Mouse (Mus musculus): ENCODE results near the gene B230104I21Rik. TPM values are rescaled to one million over a fixed set of nuclear protein-coding genes. Genes with fewer than 3 reads are reported as not detected.

The B230104I21Rik gene
- polyA plus RNA-seq, 1 experiment, result not detected

DNA sequence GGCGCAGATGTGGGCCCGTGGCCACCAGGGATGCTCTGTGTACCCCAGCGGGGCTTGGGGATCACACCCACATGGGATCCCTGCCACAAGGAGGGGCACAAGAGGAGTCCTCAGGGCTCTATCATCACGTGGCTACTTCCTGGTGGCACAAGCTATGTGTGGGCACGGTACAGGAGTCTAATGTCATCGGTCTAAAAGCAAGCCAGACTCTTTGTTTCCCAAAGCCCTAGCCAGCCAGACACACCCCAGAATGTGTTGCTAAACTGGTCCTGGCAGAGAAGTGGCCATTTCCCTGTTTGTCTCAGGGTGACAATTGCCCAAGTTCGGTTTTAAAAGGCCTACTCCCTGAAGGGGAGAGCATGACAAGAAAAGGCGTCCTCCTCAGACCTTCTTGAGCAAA is 2.6 kb upstream of the B230104I21Rik start:
- Histone ChIP-seq H3ac (ENCODE audit: control insufficient read depth, insufficient read length) (no peak overlapping the region), H3K4me3 (no peak overlapping the region), H3K27me3 (ENCODE audit: control insufficient read depth, insufficient read depth, insufficient read length) (no peaks in the 10 kb centered on the region), H3K4me2 (ENCODE audit: low read depth) (no peak overlapping the region), H3K36me3 (ENCODE audit: control insufficient read depth, insufficient read depth) (no peaks in the 10 kb centered on the region), H3K79me2 (ENCODE audit: control insufficient read depth, insufficient read depth) (no peaks in the 10 kb centered on the region)
- no peak for TF ChIP-seq CEBPB (IDR thresholded peaks at IDR 0.05; ENCODE audit: insufficient read depth, poor library complexity, severe bottlenecking)
- no peak for TF ChIP-seq USF1 (IDR thresholded peaks at IDR 0.05; ENCODE audit: low read depth)
- TF ChIP-seq MYOG (IDR thresholded peaks at IDR 0.05; ENCODE audit: control insufficient read depth in 1 of 3, insufficient read depth in 1 of 3, insufficient read length in 2 of 3, low read depth in 2 of 3), result no peak
- no peak for TF ChIP-seq TCF12 (IDR thresholded peaks at IDR 0.05; ENCODE audit: insufficient read depth, poor library complexity, severe bottlenecking)

DNA sequence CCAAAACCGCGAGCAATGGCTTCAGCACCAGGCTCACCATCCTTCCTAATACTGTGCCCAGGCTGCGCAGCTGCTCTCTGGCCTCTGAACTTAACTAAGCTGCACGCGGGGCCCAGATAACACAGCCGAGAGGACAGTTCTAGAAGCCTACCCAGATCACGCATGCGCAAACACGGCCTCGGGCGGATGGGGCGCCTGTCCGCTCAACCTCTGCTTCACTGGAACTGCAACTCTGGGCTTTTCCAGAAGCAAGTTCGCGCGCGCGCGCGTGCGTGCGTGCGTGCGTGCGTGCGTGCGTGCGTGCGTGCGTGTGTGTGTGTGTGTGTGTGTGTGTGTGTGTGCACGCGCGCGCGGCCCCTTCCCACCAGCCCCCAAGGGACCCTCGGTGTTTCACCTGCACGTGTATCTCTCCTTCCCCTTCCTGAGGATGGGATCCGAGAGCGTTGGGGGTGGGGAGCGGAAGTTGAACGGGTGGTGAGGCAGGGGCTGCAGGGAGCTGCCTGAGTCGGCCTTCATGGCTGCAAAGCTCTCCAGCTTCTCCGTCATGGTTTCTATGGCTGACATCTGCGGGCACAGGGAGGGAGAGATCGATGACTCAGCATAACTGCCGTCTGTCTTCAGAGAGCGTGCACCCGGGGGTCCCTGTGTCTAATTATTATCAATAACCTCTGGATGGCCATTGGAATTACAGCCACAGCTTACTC is 1.1 kb upstream of the B230104I21Rik start:
- no peaks in the 10 kb centered on the region for H3K27me3 ChIP-seq (ENCODE audit: control insufficient read depth, insufficient read depth, insufficient read length)
- H3K36me3 ChIP-seq (ENCODE audit: control insufficient read depth, insufficient read depth), result no peaks in the 10 kb centered on the region
- H3K4me2 ChIP-seq (ENCODE audit: low read depth), result no peak overlapping the region
- H3K4me3 ChIP-seq, result no peak overlapping the region
- H3K79me2 ChIP-seq (ENCODE audit: control insufficient read depth, insufficient read depth), result no peaks in the 10 kb centered on the region
- H3ac ChIP-seq (ENCODE audit: control insufficient read depth, insufficient read length), result no peak overlapping the region
- TF ChIP-seq TCF12 (IDR thresholded peaks at IDR 0.05; ENCODE audit: insufficient read depth, poor library complexity, severe bottlenecking), result no peak
- no peak for TF ChIP-seq REST (IDR thresholded peaks at IDR 0.05; ENCODE audit: insufficient read depth, insufficient read length)
- no peak for TF ChIP-seq CEBPB (IDR thresholded peaks at IDR 0.05; ENCODE audit: insufficient read depth, poor library complexity, severe bottlenecking)
- no peak for TF ChIP-seq TCF3 (IDR thresholded peaks at IDR 0.05; ENCODE audit: insufficient read length, low read depth)
- TF ChIP-seq POLR2A (IDR thresholded peaks at IDR 0.05; ENCODE audit: insufficient read length, low read depth), result no peak
- TF ChIP-seq SRF (IDR thresholded peaks at IDR 0.05; ENCODE audit: control insufficient read depth, insufficient read length, low read depth), result no peak
- no peak for TF ChIP-seq USF1 (IDR thresholded peaks at IDR 0.05; ENCODE audit: low read depth)
- no peak for TF ChIP-seq MYOD1 (IDR thresholded peaks at IDR 0.05; ENCODE audit: control insufficient read depth in 1 of 3, insufficient read length in 2 of 3, low read depth in 2 of 3)
- no peak for TF ChIP-seq MAX (IDR thresholded peaks at IDR 0.05; ENCODE audit: low read depth)

DNA sequence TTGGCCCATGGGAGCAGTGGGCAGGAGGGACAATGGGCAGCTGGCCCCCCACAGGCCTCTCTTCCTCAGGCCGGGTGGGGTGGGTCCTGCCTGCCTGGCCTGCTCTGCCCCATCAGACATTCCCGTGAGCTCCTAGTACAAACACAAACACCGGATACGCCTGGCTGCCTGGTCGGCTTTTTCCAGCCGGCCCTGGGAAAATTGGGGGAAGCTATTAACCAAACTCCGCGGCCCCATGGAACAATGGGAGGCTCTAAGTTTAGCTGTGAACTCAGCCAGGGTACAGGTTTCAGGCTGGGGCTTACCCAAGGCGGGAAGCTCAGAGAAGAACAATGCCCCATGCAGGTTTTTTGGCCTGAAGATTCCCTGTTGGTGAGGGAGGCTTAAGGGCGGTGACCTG is 723 bp downstream of the B230104I21Rik start:
- Histone ChIP-seq H3K4me3 (no peak overlapping the region), H3K4me2 (ENCODE audit: low read depth) (no peak overlapping the region), H3K79me2 (ENCODE audit: control insufficient read depth, insufficient read depth) (no peaks in the 10 kb centered on the region), H3ac (ENCODE audit: control insufficient read depth, insufficient read length) (no peak overlapping the region), H3K36me3 (ENCODE audit: control insufficient read depth, insufficient read depth) (no peaks in the 10 kb centered on the region), H3K27me3 (ENCODE audit: control insufficient read depth, insufficient read depth, insufficient read length) (no peaks in the 10 kb centered on the region)
- TF ChIP-seq USF1 (IDR thresholded peaks at IDR 0.05; ENCODE audit: low read depth) (no peak), E2F4 (IDR thresholded peaks at IDR 0.05; ENCODE audit: insufficient read depth) (no peak), REST (IDR thresholded peaks at IDR 0.05; ENCODE audit: insufficient read depth, insufficient read length) (no peak), MYOD1 (IDR thresholded peaks at IDR 0.05; ENCODE audit: control insufficient read depth in 1 of 3, insufficient read length in 2 of 3, low read depth in 2 of 3) (no peak), POLR2AphosphoS2 (IDR thresholded peaks at IDR 0.05; ENCODE audit: insufficient read length, low read depth) (no peak), MYOG (IDR thresholded peaks at IDR 0.05; ENCODE audit: control insufficient read depth in 1 of 3, insufficient read depth in 1 of 3, insufficient read length in 2 of 3, low read depth in 2 of 3) (no peak), POLR2A (IDR thresholded peaks at IDR 0.05; ENCODE audit: insufficient read length, low read depth) (no peak), TCF12 (IDR thresholded peaks at IDR 0.05; ENCODE audit: insufficient read depth, poor library complexity, severe bottlenecking) (no peak), TCF3 (IDR thresholded peaks at IDR 0.05; ENCODE audit: insufficient read length, low read depth) (no peak), MAX (IDR thresholded peaks at IDR 0.05; ENCODE audit: low read depth) (no peak)

DNA sequence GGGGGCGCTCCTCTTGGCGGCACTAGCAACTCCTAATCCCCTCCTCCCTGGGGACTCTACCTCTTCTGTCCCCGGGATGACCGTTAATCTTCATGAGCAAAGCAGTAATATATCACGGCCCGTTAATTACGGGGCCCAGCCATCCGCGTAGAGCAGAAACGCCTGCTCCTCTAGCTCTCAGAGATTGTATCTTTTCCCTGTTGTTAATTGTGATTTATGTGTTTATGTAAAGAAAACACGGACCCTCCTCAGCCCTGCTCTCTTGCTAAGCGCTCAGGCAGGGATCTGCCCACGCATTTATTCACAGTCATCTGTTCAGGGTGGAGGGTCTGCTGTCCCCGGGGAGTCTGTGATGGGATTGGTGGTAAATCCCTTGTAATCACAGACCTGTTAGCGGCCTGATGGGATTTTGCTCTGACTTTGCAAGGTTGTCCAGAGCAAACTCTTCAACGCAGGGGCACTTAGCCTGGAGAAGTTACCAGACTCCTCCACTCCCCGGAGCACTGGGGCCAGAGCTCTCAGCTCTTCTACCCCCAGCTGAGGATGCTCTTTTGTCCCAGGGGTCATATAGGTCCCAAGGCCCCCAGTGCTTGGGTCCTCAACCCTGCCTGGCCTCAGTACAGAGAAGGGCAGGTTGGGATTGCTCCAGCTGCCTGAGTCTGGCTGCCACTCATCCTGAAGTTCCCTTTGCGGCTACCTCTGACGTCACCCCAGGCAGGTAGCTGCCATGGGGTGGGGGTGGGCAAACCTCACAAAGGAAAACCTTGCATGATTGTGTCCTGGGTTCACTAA is 11.0 kb downstream of the B230104I21Rik start:
- Histone ChIP-seq H3K79me2 (ENCODE audit: control insufficient read depth, insufficient read depth) (no peaks in the 10 kb centered on the region), H3ac (ENCODE audit: control insufficient read depth, insufficient read length) (no peak overlapping the region), H3K27me3 (ENCODE audit: control insufficient read depth, insufficient read depth, insufficient read length) (no peaks in the 10 kb centered on the region), H3K36me3 (ENCODE audit: control insufficient read depth, insufficient read depth) (no peaks in the 10 kb centered on the region), H3K4me2 (ENCODE audit: low read depth) (no peak overlapping the region), H3K4me3 (no peak overlapping the region)
- no peak for TF ChIP-seq MYOG (IDR thresholded peaks at IDR 0.05; ENCODE audit: control insufficient read depth in 1 of 3, insufficient read depth in 1 of 3, insufficient read length in 2 of 3, low read depth in 2 of 3)
- no peak for TF ChIP-seq E2F4 (IDR thresholded peaks at IDR 0.05; ENCODE audit: insufficient read depth)
- TF ChIP-seq USF1 (IDR thresholded peaks at IDR 0.05; ENCODE audit: low read depth), result no peak
- TF ChIP-seq SRF (IDR thresholded peaks at IDR 0.05; ENCODE audit: control insufficient read depth, insufficient read length, low read depth), result no peak

DNA sequence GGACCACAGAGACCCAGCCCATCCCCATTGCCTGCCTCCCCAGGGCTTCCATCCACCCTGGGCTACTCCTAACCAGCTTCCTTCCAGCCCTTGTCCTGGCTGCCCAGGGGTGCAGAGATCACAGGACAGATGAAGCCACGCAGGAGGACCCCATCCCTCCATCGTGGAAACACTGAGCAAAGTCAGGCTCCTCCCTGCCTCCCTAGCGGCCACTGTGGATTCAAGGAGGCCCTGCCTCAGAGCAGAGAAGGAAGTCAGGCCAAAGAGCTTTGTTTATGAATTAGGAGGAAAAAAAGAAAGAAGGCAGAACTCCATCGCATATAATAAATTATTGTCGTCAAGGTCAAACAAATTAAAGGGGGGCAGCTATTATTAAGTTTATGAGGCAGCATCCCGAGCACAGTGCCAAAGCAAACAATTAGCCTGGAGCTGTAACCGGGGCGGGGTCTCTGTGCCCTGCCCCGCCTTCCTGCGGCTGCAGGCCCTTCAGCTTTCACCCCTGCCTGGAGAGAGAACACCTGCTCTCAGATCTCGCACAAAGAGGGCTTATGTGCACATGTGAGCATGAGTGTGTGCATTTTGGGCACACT is 12.4 kb downstream of the B230104I21Rik start:
- H3ac ChIP-seq (ENCODE audit: control insufficient read depth, insufficient read length), result no peak overlapping the region
- TF ChIP-seq MYOG (IDR thresholded peaks at IDR 0.05; ENCODE audit: control insufficient read depth in 1 of 3, insufficient read depth in 1 of 3, insufficient read length in 2 of 3, low read depth in 2 of 3), result no peak
- TF ChIP-seq TCF12 (IDR thresholded peaks at IDR 0.05; ENCODE audit: insufficient read depth, poor library complexity, severe bottlenecking), result no peak
- no peak for TF ChIP-seq POLR2A (IDR thresholded peaks at IDR 0.05; ENCODE audit: insufficient read length, low read depth)
- no peak for TF ChIP-seq E2F4 (IDR thresholded peaks at IDR 0.05; ENCODE audit: insufficient read depth)
- TF ChIP-seq CEBPB (IDR thresholded peaks at IDR 0.05; ENCODE audit: insufficient read depth, poor library complexity, severe bottlenecking), result no peak
- TF ChIP-seq POLR2AphosphoS2 (IDR thresholded peaks at IDR 0.05; ENCODE audit: insufficient read length, low read depth), result no peak
- TF ChIP-seq REST (IDR thresholded peaks at IDR 0.05; ENCODE audit: insufficient read depth, insufficient read length), result no peak
- TF ChIP-seq TCF3 (IDR thresholded peaks at IDR 0.05; ENCODE audit: insufficient read length, low read depth), result no peak
- no peak for TF ChIP-seq MYOD1 (IDR thresholded peaks at IDR 0.05; ENCODE audit: control insufficient read depth in 1 of 3, insufficient read length in 2 of 3, low read depth in 2 of 3)
- no peak for TF ChIP-seq MAX (IDR thresholded peaks at IDR 0.05; ENCODE audit: low read depth)
- TF ChIP-seq SRF (IDR thresholded peaks at IDR 0.05; ENCODE audit: control insufficient read depth, insufficient read length, low read depth), result no peak
- no peak for TF ChIP-seq USF1 (IDR thresholded peaks at IDR 0.05; ENCODE audit: low read depth)
- H3K27me3 ChIP-seq (ENCODE audit: control insufficient read depth, insufficient read depth, insufficient read length), result no peaks in the 10 kb centered on the region
- H3K79me2 ChIP-seq (ENCODE audit: control insufficient read depth, insufficient read depth), result no peaks in the 10 kb centered on the region
- H3K36me3 ChIP-seq (ENCODE audit: control insufficient read depth, insufficient read depth), result no peaks in the 10 kb centered on the region
- no peak overlapping the region for H3K4me2 ChIP-seq (ENCODE audit: low read depth)
- no peak overlapping the region for H3K4me3 ChIP-seq
